In the genomic region with DNA sequence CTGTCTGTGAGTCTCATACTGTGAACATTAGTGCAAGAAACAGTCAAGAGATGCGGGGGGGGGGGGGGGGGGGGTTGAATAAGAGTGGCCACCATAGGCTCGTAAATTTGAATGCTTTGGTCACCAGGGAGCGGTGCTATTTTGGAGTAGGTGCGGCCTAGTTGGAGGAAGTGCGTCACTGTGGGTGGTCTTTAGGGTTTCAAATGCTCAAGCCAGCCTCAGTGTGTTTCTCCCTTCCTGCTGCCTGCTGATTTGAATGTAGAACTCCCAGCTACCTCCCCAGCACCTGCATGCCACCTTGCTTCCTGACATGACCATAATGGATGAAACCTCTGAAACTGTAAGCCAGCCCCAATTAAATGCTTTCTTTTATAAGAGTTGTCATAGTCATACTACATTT, we compare ENCODE assay signal across 17 mouse cellular contexts. TPM values are rescaled to one million over a fixed set of nuclear protein-coding genes. Genes with fewer than 3 reads are reported as not detected.
"Had no signal": no experiment of that assay in that cellular context is flagged by ENCODE, and none has a peak within 500 bp of the region (broad histone marks: within the 10 kb centered on the region; RNA-seq: fewer than 3 reads in every experiment).

No protein-coding gene starts in this region.

- DNase-seq: cerebellum, adult 9-10 months; cerebellum, adult 9-11 months; cerebellum, postnatal 10 days; cerebellum, postnatal 14 days; cerebellum, postnatal 25 days; cerebellum, postnatal 36 days; embryo, embryonic 11 days; forebrain, postnatal 0 days; gastrocnemius, adult 2 months; gastrocnemius, postnatal 10 days; gastrocnemius, postnatal 14 days; gastrocnemius, postnatal 25 days; gastrocnemius, postnatal 36 days; heart, adult 18-20 months; heart, adult 2 months had no signal

RNA-seq across cellular contexts. Expression of a gene that starts 51.4 kb away (rescaled TPM):
- total RNA-seq: common myeloid progenitor, adult 5-6 weeks; granulocyte monocyte progenitor cell, adult 5-6 weeks had no signal
